Mouse (Mus musculus): ENCODE measurements around the gene Gm5134. TPM values are rescaled to one million over a fixed set of nuclear protein-coding genes. Genes with fewer than 3 reads are reported as not detected.

Gene Gm5134
- polyA plus RNA-seq, 1 experiment from 2014 or later, result 0.05 TPM

Small RNA genes lying within 50 kb of the gene (microRNA-seq; reads per million reads assigned to microRNA genes)
- gene Mir6409, result not detected

Other genes with a start within 250 kb of the Gm5134 start
- gene Cabin1, start 190.2 kb upstream of the Gm5134 start, polyA plus RNA-seq (2015; fragmentation: Nextera tagmentation; extraction: Ambion mirVana), result 35.1 and 37.8 TPM in 2 replicates
- 81.8 and 84.2 TPM in 2 replicates for gene Ddt, start 181.1 kb upstream of the Gm5134 start, polyA plus RNA-seq (2015; fragmentation: Nextera tagmentation; extraction: Ambion mirVana)
- gene Gm20441, start 173.6 kb upstream of the Gm5134 start, polyA plus RNA-seq (2015; fragmentation: Nextera tagmentation; extraction: Ambion mirVana), result 0.40 TPM in 1 of 2 replicates, not detected in the other
- 42.2 and 43.8 TPM in 2 replicates for gene Gstt3, start 173.1 kb upstream of the Gm5134 start, polyA plus RNA-seq (2015; fragmentation: Nextera tagmentation; extraction: Ambion mirVana)
- gene Gstt1, start 155.9 kb upstream of the Gm5134 start, polyA plus RNA-seq (2015; fragmentation: Nextera tagmentation; extraction: Ambion mirVana), result 12.6 and 15.8 TPM in 2 replicates
- not detected in 2 replicates for gene Gstt4, start 132.0 kb upstream of the Gm5134 start, polyA plus RNA-seq (2015; fragmentation: Nextera tagmentation; extraction: Ambion mirVana)
- gene Gstt2, start 117.1 kb upstream of the Gm5134 start, polyA plus RNA-seq (2015; fragmentation: Nextera tagmentation; extraction: Ambion mirVana), result 38.2 and 39.6 TPM in 2 replicates
- gene Mif, start 94.3 kb upstream of the Gm5134 start, polyA plus RNA-seq (2015; fragmentation: Nextera tagmentation; extraction: Ambion mirVana), result 2,032 and 2,056 TPM in 2 replicates
- 3.3 and 5.0 TPM in 2 replicates for gene Derl3, start 61.1 kb upstream of the Gm5134 start, polyA plus RNA-seq (2015; fragmentation: Nextera tagmentation; extraction: Ambion mirVana)
- 219 and 239 TPM in 2 replicates for gene Smarcb1, start 32.9 kb upstream of the Gm5134 start, polyA plus RNA-seq (2015; fragmentation: Nextera tagmentation; extraction: Ambion mirVana)
- gene Chchd10, start 21.4 kb upstream of the Gm5134 start, polyA plus RNA-seq (2015; fragmentation: Nextera tagmentation; extraction: Ambion mirVana), result 140 and 148 TPM in 2 replicates
- 48.2 and 57.3 TPM in 2 replicates for gene Mmp11, start 18.0 kb upstream of the Gm5134 start, polyA plus RNA-seq (2015; fragmentation: Nextera tagmentation; extraction: Ambion mirVana)
- gene Gm867, start 13.8 kb upstream of the Gm5134 start, polyA plus RNA-seq (2015; fragmentation: Nextera tagmentation; extraction: Ambion mirVana), result 0.30 and 1.0 TPM in 2 replicates
- 0.57 and 1.2 TPM in 2 replicates for gene Vpreb3, start 11.5 kb upstream of the Gm5134 start, polyA plus RNA-seq (2015; fragmentation: Nextera tagmentation; extraction: Ambion mirVana)
- 24.6 and 24.9 TPM in 2 replicates for gene Zfp280b, start 78.1 kb downstream of the Gm5134 start, polyA plus RNA-seq (2015; fragmentation: Nextera tagmentation; extraction: Ambion mirVana)
- 0.12 and 0.18 TPM in 2 replicates for gene Slc5a4b, start 156.4 kb downstream of the Gm5134 start, polyA plus RNA-seq (2015; fragmentation: Nextera tagmentation; extraction: Ambion mirVana)
- gene Slc5a4a, start 192.9 kb downstream of the Gm5134 start, polyA plus RNA-seq (2015; fragmentation: Nextera tagmentation; extraction: Ambion mirVana), result not detected in 2 replicates

All from kidney, embryonic 15.5 days (tissue).